Mouse (Mus musculus): ENCODE results near the gene Pif1.

Gene Pif1

DNA sequence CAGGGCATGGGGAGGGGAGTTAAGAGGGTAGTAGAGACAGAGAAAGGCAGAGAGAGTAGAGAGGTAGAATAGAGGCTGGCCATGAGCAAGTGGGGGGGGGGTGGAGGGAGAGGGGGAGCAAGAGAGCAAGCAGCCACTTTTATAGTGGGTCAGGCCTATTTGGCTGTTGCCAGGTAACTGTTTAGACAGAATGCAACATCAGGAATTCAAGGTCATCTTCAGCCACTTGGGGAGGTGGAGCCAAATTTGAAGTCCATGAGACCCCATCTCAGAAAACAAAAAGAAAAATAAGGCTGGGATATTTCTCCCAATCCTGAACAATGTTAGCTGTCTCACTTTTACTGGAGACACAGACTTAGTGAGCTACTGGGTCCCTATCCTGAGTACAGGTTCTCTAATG is 55.6 kb downstream of the Pif1 start:
- DNase-seq = no peak

DNA sequence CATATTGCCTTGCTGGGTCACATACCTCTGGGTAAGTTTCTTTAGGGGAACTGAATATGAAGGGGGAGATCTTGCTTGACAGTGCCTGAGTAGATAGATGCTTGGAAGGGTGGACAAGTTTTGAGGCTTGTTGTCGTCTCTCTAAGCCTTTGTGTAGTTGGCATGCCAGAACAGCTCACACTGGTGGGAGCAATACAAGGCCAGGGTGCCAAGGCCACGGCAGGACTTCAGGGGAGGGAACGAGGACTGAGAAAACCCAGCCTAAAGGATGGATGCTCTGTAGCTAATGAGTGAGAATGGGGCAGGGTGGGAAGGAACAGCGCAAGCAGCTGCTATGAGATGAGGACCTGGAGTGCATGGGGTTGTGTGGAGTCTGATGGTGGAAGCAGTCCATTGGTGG is 58.0 kb downstream of the Pif1 start:
- DNase-seq = no peak

All from right cerebral cortex, postnatal 4 days (tissue).